In the genomic region with DNA sequence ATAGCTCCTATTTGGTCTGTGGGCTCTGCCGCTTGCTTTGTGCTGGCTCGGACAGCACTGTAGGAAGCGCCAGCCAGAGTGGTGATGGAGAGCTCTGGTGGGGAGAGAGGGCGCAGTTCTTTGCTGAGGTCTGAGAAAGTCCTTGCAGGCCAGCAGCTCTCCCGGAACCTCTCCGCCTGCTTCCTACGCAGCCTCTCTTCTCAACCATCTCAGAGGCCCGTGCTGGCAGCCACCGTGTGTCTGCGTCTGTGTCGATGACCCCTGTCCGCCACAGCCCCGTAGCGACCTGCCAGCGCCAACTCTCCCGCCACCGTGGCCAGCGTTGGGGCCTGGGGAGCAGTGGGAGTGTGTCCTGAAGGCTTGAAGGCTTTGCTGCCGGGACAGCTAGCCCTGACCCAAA, we compare ENCODE assay signal across 17 mouse cellular contexts. TPM values are rescaled to one million over a fixed set of nuclear protein-coding genes. Genes with fewer than 3 reads are reported as not detected.
A peak's percentile ranks its signal among the peaks of the same experiment; 100 is the strongest.
DNase-seq lines count a peak whose midpoint lies in the region; ATAC-seq lines count a peak whose summit lies in the region.
"Had no signal": no experiment of that assay in that cellular context is flagged by ENCODE, and none has a peak within 500 bp of the region (broad histone marks: within the 10 kb centered on the region; RNA-seq: fewer than 3 reads in every experiment).

No protein-coding gene starts in this region.

- H3K9me3 ChIP-seq in hindbrain, embryonic 12.5 days (replicated peaks): no peaks in the 10 kb centered on the region
- no peaks in the 10 kb centered on the region for H3K9me3 ChIP-seq in midbrain, embryonic 14.5 days (ENCODE audit: control insufficient read depth, low read length)
- H3K9me3 ChIP-seq in kidney, embryonic 14.5 days (ENCODE audit: control insufficient read depth, low read length): no peaks in the 10 kb centered on the region
- H3K9me3 ChIP-seq: embryonic facial prominence, embryonic 13.5 days had no signal

- 2% methylated on average over 19 of the region's 19 CpGs for WGBS in hindbrain, embryonic 12.5 days
- 3% methylated on average over 19 of the region's 19 CpGs for WGBS in midbrain, embryonic 14.5 days
- WGBS in kidney, embryonic 14.5 days: 10% methylated on average over 19 of the region's 19 CpGs

- H3K4me2 ChIP-seq in hindbrain, embryonic 12.5 days (replicated peaks): peak overlapping the region; percentile 47
- peak overlapping the region; percentile 79 for H3K4me2 ChIP-seq in midbrain, embryonic 14.5 days (ENCODE audit: low read length)
- no peak overlapping the region for H3K4me2 ChIP-seq in kidney, embryonic 14.5 days (replicated peaks; ENCODE audit: low read depth, low read length)
- H3K4me2 ChIP-seq: embryonic facial prominence, embryonic 13.5 days; liver, embryonic 11.5 days had no signal

- H3K9ac ChIP-seq in hindbrain, embryonic 12.5 days: peak overlapping the region; percentile 64
- H3K9ac ChIP-seq in midbrain, embryonic 14.5 days (replicated peaks; ENCODE audit: low read length): peak overlapping the region; percentile 59
- no peak overlapping the region for H3K9ac ChIP-seq in kidney, embryonic 14.5 days (ENCODE audit: low read depth, low read length)
- H3K9ac ChIP-seq: embryonic facial prominence, embryonic 13.5 days had no signal

- H3K36me3 ChIP-seq in hindbrain, embryonic 12.5 days: no peaks in the 10 kb centered on the region
- peaks cover 21% of the 10 kb centered on the region for H3K36me3 ChIP-seq in midbrain, embryonic 14.5 days (ENCODE audit: control insufficient read depth, insufficient read depth, low read length)
- H3K36me3 ChIP-seq in kidney, embryonic 14.5 days (ENCODE audit: control insufficient read depth, insufficient read depth, low read length): no peaks in the 10 kb centered on the region
- H3K36me3 ChIP-seq: embryonic facial prominence, embryonic 13.5 days; G1E had no signal

- no peak for ATAC-seq in hindbrain, embryonic 12.5 days (ENCODE audit: low FRiP score)
- ATAC-seq in midbrain, embryonic 14.5 days (ENCODE audit: low FRiP score, low TSS enrichment): no peak
- no peak for ATAC-seq in kidney, embryonic 14.5 days (ENCODE audit: low FRiP score, low TSS enrichment)

- peaks cover 86% of the 10 kb centered on the region for H3K27me3 ChIP-seq in hindbrain, embryonic 12.5 days
- peaks cover 42% of the 10 kb centered on the region for H3K27me3 ChIP-seq in midbrain, embryonic 14.5 days (ENCODE audit: control insufficient read depth, insufficient read depth, low read length)
- H3K27me3 ChIP-seq in kidney, embryonic 14.5 days (ENCODE audit: control insufficient read depth, insufficient read depth, low read length): peaks cover 93% of the 10 kb centered on the region

- DNase-seq in cerebellum, adult 18-20 months: peak; percentile 55 to 67
- no peak for DNase-seq in cerebellum, adult 11 months
- peak; percentile 63 for DNase-seq in cerebellum, adult 9-11 months
- peak; percentile 60 for DNase-seq in midbrain, embryonic 14.5 days
- no peak for DNase-seq in kidney, adult 11 months
- no peak for DNase-seq in layer of hippocampus, adult 9-11 months
- DNase-seq: lung, postnatal 36 days had no signal

- H3K4me3 ChIP-seq in hindbrain, embryonic 12.5 days: peak overlapping the region; percentile 30
- H3K4me3 ChIP-seq in midbrain, embryonic 14.5 days (replicated peaks; ENCODE audit: low read depth, low read length): peak overlapping the region; percentile 40
- no peak overlapping the region for H3K4me3 ChIP-seq in kidney, embryonic 14.5 days (ENCODE audit: low read length)
- H3K4me3 ChIP-seq: embryonic facial prominence, embryonic 13.5 days; myocyte had no signal

- no peak overlapping the region for H3K27ac ChIP-seq in hindbrain, embryonic 12.5 days
- peak overlapping the region; percentile 71 for H3K27ac ChIP-seq in midbrain, embryonic 14.5 days (replicated peaks; ENCODE audit: low read depth, low read length)
- H3K27ac ChIP-seq in kidney, embryonic 14.5 days (ENCODE audit: low read depth, low read length): no peak overlapping the region
- H3K27ac ChIP-seq: embryonic facial prominence, embryonic 13.5 days; kidney, postnatal 0 days had no signal

- peaks cover 20% of the 10 kb centered on the region for H3K4me1 ChIP-seq in hindbrain, embryonic 12.5 days
- H3K4me1 ChIP-seq in midbrain, embryonic 14.5 days (ENCODE audit: control insufficient read depth, insufficient read depth, low read length): peaks cover 26% of the 10 kb centered on the region
- peaks cover 11% of the 10 kb centered on the region; the same call in 1 of the 2 replicates for H3K4me1 ChIP-seq in kidney, embryonic 14.5 days (ENCODE audit: control insufficient read depth, insufficient read depth, low read length)

RNA-seq across cellular contexts. Expression of gene En2, which starts 5.4 kb away (rescaled TPM):
- polyA plus RNA-seq in hindbrain, embryonic 12.5 days (2016; fragmentation: Nextera tagmentation; extraction: Ambion mirVana): 0.66 and 0.86 TPM in 2 replicates
- polyA plus RNA-seq in midbrain, embryonic 14.5 days (2014; fragmentation: Nextera tagmentation; extraction: Ambion mirVana): 3.8 TPM in 2 replicates
- 0.10 and 0.27 TPM in 2 replicates for polyA plus RNA-seq in kidney, embryonic 14.5 days (2014; fragmentation: Nextera tagmentation; extraction: Ambion mirVana)
- polyA plus RNA-seq: embryonic facial prominence, embryonic 13.5 days; G1E; gonadal fat pad, adult 2 months; heart, postnatal 0 days; kidney, postnatal 0 days; liver, embryonic 11.5 days; myocyte; thymus, postnatal 0 days had no signal

Comparison
In these comparisons a context has a peak if more than half of its experiments do, and no peak if none do; other contexts are left out.
1. DNase-seq: peak in cerebellum, adult 18-20 months (2 of 2), cerebellum, adult 9-11 months (single experiment) and midbrain, embryonic 14.5 days (single experiment); none in cerebellum, adult 11 months (single experiment), kidney, adult 11 months (single experiment) and layer of hippocampus, adult 9-11 months (single experiment).